Mouse (Mus musculus) neural tube, embryonic 15.5 days (tissue): ENCODE measurements at regions not wholly inside any gene's neighbourhood (a gene's known extent, or its start where the extent isn't known, plus 50 kb on each side); places are given as distances from the start of the nearest gene placed in this dataset.
"Not testable (repeated sequence)": the region's sequence is repeated elsewhere in the genome, so short reads cannot be mapped to it uniquely, and the experiment has no call there.

ENCODE experiments used
- ATAC-seq: fragments of 200-750 bp; cut with Nextera tagmentation; 2 replicates; pipeline ENCODE4 v1.8.0; 2017; ENCODE audit warnings: mild to moderate bottlenecking, moderate TSS enrichment, moderate library complexity; ENCODE audit not compliant: low FRiP score
- H3K27ac ChIP-seq: fragments of 300-500 bp; sonication (generic); replicated peaks from 2 replicates; pipeline ENCODE4 v1.5.1; 2015; ENCODE audit warnings: mild to moderate bottlenecking, inconsistent platforms
- H3K27me3 ChIP-seq: fragments of 300-500 bp; sonication (generic); replicated peaks from 2 replicates; pipeline ENCODE4 v1.6.1; 2015; ENCODE audit warnings: inconsistent platforms
- H3K36me3 ChIP-seq: fragments of 300-500 bp; sonication (generic); 2 replicates; pipeline ENCODE4 v1.6.1; 2015; ENCODE audit warnings: inconsistent platforms
- H3K4me1 ChIP-seq: fragments of 300-500 bp; sonication (generic); 2 replicates; pipeline ENCODE4 v1.6.1; 2015; ENCODE audit warnings: inconsistent platforms
- H3K4me2 ChIP-seq: fragments of 300-500 bp; sonication (generic); 2 replicates; pipeline ENCODE4 v1.6.1; 2015; ENCODE audit warnings: inconsistent platforms, mild to moderate bottlenecking, moderate library complexity
- H3K4me3 ChIP-seq: fragments of 300-500 bp; sonication (generic); replicated peaks from 2 replicates; pipeline ENCODE4 v1.5.1; 2015; ENCODE audit warnings: mild to moderate bottlenecking, inconsistent platforms
- H3K9ac ChIP-seq: fragments of 300-500 bp; sonication (generic); replicated peaks from 2 replicates; pipeline ENCODE4 v1.6.1; 2015; ENCODE audit warnings: mild to moderate bottlenecking, inconsistent platforms
- H3K9me3 ChIP-seq: fragments of 300-500 bp; sonication (generic); replicated peaks from 2 replicates; pipeline ENCODE4 v1.6.1; 2016; ENCODE audit warnings: inconsistent platforms
- WGBS: fragments of 180-500 bp; shearing (Covaris S2); methylation state at CpG from one replicate; pipeline ENCODE4 v1.1.7; 2015; ENCODE audit warnings: mixed read lengths; 5-methylcytosine and 5-hydroxymethylcytosine counted together

DNA sequence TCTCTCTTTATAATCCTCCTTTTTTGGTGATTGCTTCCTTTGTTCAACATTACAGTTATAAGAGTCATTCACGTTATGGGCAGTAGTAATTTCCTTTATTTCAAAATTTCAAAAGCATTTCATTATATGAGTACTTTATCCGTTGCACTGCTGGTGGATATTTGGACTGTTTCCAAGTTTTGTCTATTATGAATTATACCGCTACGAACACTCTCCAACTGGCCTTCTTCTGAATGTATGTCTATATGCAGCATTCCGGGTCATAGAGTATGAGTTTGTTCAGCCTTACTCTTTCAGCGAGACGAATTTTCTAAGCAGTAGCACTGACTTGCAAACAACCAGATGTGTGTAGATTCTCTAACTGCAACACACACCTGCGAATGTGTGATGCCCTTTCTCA, 57.8 kb downstream of the Dusp6 start:
- Histone ChIP-seq H3K36me3 (no peaks in the 10 kb centered on the region), H3K4me3 (no peak overlapping the region), H3K27ac (no peak overlapping the region), H3K4me1 (no peaks in the 10 kb centered on the region), H3K9me3 (no peaks in the 10 kb centered on the region), H3K9ac (no peak overlapping the region), H3K27me3 (no peaks in the 10 kb centered on the region), H3K4me2 (no peak overlapping the region)
- no peak for ATAC-seq
- WGBS: 77% methylated on average over 8 of the region's 8 CpGs

DNA sequence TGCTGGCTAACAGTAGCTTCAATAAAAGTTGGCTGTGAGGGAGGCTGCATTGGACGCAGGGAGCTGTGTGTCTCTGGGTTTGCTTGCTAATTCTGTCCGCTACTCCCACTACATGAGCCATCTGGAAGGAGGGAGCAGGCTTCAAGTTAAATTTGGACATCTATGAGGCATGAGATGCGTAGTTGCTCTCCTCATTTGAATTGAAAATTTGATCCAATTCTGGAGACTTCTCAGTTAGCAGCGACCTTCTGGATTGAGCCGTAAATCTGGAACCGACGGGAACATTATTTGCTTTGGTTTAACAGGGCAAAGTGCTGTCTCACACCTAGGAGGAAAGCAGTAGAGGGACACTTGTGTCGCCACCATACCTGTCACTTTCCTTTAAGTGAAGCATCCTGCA, 60.3 kb downstream of the Dusp6 start:
- no peaks in the 10 kb centered on the region for H3K27me3 ChIP-seq
- H3K9me3 ChIP-seq: no peaks in the 10 kb centered on the region
- H3K9ac ChIP-seq: no peak overlapping the region
- no peak overlapping the region for H3K27ac ChIP-seq
- H3K36me3 ChIP-seq: no peaks in the 10 kb centered on the region
- 78% methylated on average over 8 of the region's 8 CpGs for WGBS
- no peaks in the 10 kb centered on the region for H3K4me1 ChIP-seq
- ATAC-seq: no peak
- H3K4me3 ChIP-seq: no peak overlapping the region
- no peak overlapping the region for H3K4me2 ChIP-seq

DNA sequence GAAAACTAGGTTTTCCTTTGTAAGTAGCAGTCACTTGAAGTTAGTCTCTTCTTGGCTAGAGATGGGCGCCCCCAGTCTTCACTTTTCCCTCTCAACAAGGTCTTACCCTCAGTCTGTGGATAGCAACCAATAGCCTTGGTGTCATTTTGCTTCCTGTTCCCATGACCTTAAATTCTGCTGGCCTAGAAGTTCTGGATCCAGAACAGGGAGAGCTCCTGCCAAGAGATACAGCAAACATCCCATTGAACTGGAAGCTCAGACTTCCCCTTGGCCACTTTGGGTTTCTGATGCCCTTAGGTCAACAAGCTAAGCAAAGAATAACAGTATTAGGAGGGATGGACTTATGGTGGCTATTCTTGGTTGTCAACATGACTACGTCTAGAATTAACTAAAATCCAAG, 64.5 kb downstream of the Dusp6 start:
- no peak for ATAC-seq
- H3K4me1 ChIP-seq: 0 out of 2 replicates have a peak, but pooled peaks cover 3% of the 10 kb centered on the region
- H3K27ac ChIP-seq: no peak overlapping the region
- H3K27me3 ChIP-seq: no peaks in the 10 kb centered on the region
- H3K9ac ChIP-seq: no peak overlapping the region
- no peaks in the 10 kb centered on the region for H3K36me3 ChIP-seq
- no peak overlapping the region for H3K4me2 ChIP-seq
- H3K4me3 ChIP-seq: no peak overlapping the region
- WGBS: 90% methylated on average over 2 of the region's 2 CpGs
- no peaks in the 10 kb centered on the region for H3K9me3 ChIP-seq

DNA sequence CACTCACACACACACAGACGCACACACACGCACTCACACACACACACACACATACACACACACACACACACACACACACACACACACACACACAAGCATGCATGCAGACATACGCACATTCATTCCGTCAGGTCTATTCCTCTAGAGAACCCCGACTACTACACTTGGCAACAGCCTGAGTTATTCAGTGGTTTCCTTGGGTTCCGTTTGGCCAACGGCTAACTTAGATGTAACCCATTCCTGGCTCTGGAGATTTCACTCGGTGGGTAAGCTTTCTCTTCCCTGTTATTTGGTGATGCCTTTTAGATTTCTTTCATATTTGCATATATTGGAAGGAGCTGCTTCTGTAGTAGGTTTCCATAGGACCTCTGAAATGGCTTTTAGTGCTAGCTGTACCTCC, 65.5 kb downstream of the Dusp6 start:
- ATAC-seq: no peak
- H3K9me3 ChIP-seq: no peaks in the 10 kb centered on the region
- WGBS: 92% methylated on average over 8 of the region's 8 CpGs

DNA sequence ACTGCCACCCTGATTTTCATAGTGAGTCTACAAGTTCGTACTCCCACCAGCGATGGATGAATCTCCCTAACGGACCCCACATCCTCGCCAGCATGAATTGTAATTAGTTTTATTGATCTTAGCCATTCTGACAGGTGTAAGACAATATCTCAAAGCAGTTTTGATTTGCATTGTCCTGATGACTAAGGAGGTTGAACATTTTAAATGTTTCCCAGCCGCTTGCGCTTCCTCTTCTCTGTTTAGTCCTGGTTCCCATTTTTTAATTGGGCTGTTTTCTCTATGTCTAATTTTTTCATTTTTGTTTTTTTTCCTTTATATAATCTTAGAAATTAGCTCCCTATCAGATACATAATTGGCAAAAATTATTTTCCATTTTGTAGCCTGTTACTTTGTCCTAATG, 66.4 kb downstream of the Dusp6 start:
- H3K4me1 ChIP-seq: 0 out of 2 replicates have a peak, but pooled peaks cover 3% of the 10 kb centered on the region
- no peak overlapping the region for H3K4me2 ChIP-seq
- H3K9ac ChIP-seq: no peak overlapping the region
- H3K9me3 ChIP-seq: no peaks in the 10 kb centered on the region
- no peak overlapping the region for H3K27ac ChIP-seq
- ATAC-seq: no peak
- H3K4me3 ChIP-seq: no peak overlapping the region
- H3K36me3 ChIP-seq: no peaks in the 10 kb centered on the region
- WGBS: 96% methylated on average over 6 of the region's 6 CpGs
- H3K27me3 ChIP-seq: no peaks in the 10 kb centered on the region

More for the DNA sequence above, 65.5 kb downstream of the Dusp6 start:
- Histone ChIP-seq H3K36me3 (no peaks in the 10 kb centered on the region), H3K4me3 (no peak overlapping the region), H3K9ac (no peak overlapping the region), H3K4me1 (0 out of 2 replicates have a peak, but pooled peaks cover 3% of the 10 kb centered on the region), H3K27me3 (no peaks in the 10 kb centered on the region), H3K27ac (no peak overlapping the region), H3K4me2 (no peak overlapping the region)

DNA sequence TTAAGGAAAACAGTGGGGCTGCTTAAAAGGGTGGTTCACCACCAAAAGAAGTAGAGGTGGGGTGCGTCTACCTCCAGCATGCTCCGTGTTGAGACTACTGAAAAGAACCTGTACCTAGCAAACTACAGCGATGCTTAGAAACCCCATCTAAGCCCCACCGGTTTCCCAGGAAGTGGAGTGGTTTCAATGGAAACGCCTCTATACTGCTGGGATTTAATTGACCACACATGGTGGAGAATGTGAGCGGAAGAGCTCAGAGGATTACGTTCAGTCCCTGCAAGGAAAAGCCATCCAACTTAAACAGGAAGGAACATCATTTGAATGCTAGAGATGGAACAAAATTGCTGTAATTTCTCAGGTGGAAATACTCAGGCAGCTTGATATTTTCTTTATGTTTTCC, 67.5 kb downstream of the Dusp6 start:
- Histone ChIP-seq H3K4me1 (0 out of 2 replicates have a peak, but pooled peaks cover 3% of the 10 kb centered on the region), H3K27ac (no peak overlapping the region), H3K4me2 (no peak overlapping the region), H3K9ac (no peak overlapping the region), H3K27me3 (no peaks in the 10 kb centered on the region), H3K4me3 (no peak overlapping the region), H3K36me3 (no peaks in the 10 kb centered on the region), H3K9me3 (no peaks in the 10 kb centered on the region)
- 39% methylated on average over 7 of the region's 7 CpGs for WGBS
- ATAC-seq: no peak

DNA sequence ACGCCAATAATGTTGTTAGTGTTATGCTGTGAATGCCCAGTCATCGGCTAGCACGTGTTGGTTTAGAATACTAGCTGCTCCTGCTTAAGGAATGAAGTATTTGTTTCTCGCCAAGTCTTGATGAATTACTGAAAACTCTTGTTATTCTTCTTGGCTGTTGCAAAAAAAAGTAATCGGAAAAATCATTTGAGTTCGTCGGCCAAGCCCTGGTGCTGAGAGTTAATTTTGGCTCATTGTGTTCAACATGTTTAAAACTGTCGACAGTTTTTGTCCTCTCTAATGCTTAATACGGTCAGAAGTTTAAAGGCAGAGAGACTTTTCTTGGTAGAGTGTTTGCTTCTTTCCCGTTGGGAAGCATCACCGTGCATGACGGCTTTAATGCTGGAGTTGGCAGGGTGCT, 68.8 kb downstream of the Dusp6 start:
- 91% methylated on average over 12 of the region's 12 CpGs for WGBS
- H3K36me3 ChIP-seq: no peaks in the 10 kb centered on the region
- H3K4me2 ChIP-seq: no peak overlapping the region
- 0 out of 2 replicates have a peak, but pooled peaks cover 3% of the 10 kb centered on the region for H3K4me1 ChIP-seq
- no peak overlapping the region for H3K4me3 ChIP-seq
- no peak overlapping the region for H3K27ac ChIP-seq
- no peaks in the 10 kb centered on the region for H3K27me3 ChIP-seq
- H3K9me3 ChIP-seq: no peaks in the 10 kb centered on the region
- ATAC-seq: no peak
- no peak overlapping the region for H3K9ac ChIP-seq

DNA sequence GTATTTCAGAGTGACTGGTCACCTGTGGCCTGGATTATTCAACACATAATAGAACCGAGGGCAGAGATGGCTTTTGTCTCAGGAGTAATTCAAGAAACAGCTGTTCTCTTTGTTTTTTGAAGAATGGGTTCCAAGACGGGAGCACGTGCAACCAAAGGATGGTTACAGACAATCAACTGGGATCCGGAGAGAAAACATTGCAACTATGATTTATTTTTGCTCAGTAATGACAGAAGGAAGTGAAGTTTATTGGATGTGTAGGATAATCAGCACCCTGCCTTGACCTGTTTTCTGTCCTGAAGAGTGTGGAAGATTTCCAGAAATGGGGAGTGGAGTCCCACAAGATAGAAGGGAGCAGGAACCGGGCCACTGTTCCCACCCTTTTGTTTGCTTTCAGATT, 70.8 kb downstream of the Dusp6 start:
- Histone ChIP-seq H3K9me3 (no peaks in the 10 kb centered on the region), H3K4me2 (no peak overlapping the region), H3K9ac (no peak overlapping the region), H3K4me3 (no peak overlapping the region), H3K36me3 (no peaks in the 10 kb centered on the region), H3K27me3 (no peaks in the 10 kb centered on the region), H3K4me1 (0 out of 2 replicates have a peak, but pooled peaks cover 3% of the 10 kb centered on the region), H3K27ac (no peak overlapping the region)
- ATAC-seq: no peak
- WGBS: 34% methylated on average over 5 of the region's 5 CpGs

DNA sequence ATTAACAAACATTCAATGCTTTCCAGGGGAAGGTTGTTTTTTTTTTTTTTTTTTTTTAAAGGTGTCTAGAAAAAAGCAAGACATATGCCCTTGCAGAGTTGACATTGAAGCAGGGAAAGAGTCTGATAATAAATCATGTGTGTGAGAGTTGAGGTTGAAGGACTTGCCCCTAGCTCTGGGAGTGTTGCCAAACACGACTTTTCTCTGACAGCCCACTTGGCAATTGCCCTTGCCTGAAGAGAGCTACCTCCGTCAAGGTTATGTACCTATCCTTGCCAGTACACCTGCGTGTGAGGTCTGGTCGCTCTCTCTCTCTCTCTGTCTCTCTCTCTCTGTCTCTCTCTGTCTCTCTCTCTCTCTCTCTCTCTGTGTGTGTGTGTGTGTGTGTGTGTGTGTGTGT, 73.1 kb downstream of the Dusp6 start:
- H3K4me3 ChIP-seq: no peak overlapping the region
- no peak overlapping the region for H3K4me2 ChIP-seq
- no peak overlapping the region for H3K9ac ChIP-seq
- no peaks in the 10 kb centered on the region for H3K27me3 ChIP-seq
- H3K4me1 ChIP-seq: no peaks in the 10 kb centered on the region
- H3K27ac ChIP-seq: no peak overlapping the region
- no peak for ATAC-seq
- 85% methylated on average over 4 of the region's 4 CpGs for WGBS
- no peaks in the 10 kb centered on the region for H3K9me3 ChIP-seq
- no peaks in the 10 kb centered on the region for H3K36me3 ChIP-seq

DNA sequence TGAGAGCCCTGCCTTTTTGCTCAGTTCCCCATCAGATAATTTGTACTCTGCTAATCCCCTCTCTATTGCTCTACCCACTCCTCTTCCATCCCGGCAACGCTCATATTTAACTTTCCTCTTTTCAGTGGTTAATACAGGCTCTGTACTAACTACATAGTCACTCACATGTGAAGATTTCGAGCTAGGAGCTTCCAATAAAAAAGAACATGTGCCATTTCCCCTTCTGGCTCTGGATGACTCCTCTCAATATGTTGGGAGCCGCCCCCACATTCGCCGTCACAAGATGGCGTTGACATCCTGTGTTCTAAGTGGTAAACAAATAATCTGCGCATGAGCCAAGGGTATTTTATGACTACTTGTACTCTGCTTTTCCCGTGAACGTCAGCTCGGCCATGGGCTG, 75.8 kb downstream of the Dusp6 start:
- H3K9ac ChIP-seq, H3K4me2 ChIP-seq, H3K9me3 ChIP-seq, H3K27me3 ChIP-seq, H3K36me3 ChIP-seq, H3K27ac ChIP-seq, ATAC-seq, H3K4me3 ChIP-seq, H3K4me1 ChIP-seq: not testable (repeated sequence)
- WGBS: 95% methylated on average over 8 of the region's 11 CpGs

DNA sequence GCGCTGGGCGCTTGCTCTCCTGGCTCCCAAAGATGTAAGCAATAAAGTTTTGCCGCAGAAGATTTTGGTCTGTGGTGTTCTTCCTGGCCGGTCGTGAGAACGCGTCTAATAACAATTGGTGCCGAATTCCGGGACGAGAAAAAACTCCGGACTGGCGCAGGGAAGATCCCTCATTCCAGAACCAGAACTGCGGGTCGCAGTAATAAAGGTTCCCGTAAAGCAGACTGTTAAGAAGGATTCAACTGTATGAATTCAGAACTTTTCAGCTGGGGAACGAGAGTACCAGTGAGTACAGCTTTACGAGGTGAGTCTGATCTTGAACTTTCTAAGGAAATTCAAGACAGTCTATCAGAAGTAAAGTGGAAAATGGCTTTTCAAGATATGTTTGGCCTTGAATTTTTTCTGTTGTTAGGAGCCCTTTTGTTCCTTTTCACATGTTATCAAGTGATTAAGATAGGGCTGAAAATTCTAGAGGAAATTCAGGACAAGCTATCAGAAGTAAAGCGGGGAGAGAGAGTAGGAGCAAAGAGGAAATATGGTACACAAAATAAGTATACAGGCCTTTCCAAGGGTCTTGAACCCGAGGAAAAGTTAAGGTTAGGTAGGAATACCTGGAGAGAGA, 76.4 kb downstream of the Dusp6 start:
- H3K4me2 ChIP-seq, H3K36me3 ChIP-seq, H3K27ac ChIP-seq, H3K9me3 ChIP-seq, H3K4me1 ChIP-seq, ATAC-seq, H3K27me3 ChIP-seq, H3K4me3 ChIP-seq, H3K9ac ChIP-seq: not testable (repeated sequence)
- 98% methylated on average over 13 of the region's 19 CpGs for WGBS

DNA sequence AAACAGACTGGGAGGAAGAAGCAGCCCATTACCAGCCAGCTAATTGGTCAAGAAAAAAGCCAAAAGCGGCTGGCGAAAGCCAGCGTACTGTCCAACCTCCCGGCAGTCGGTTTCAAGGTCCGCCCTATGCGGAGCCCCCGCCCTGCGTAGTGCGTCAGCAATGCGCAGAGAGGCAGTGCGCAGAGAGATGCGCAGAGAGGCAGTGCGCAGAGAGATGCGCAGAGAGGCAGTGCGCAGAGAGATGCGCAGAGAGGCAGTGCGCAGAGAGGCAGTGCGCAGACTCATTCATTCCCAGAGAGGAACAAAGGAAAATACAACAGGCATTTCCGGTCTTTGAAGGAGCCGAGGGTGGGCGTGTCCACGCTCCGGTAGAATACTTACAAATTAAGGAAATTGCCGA, 77.0 kb downstream of the Dusp6 start:
- H3K36me3 ChIP-seq, H3K9ac ChIP-seq, H3K4me3 ChIP-seq, H3K27ac ChIP-seq, ATAC-seq, H3K4me2 ChIP-seq, H3K9me3 ChIP-seq, H3K4me1 ChIP-seq, H3K27me3 ChIP-seq: not testable (repeated sequence)
- WGBS: no CpG with 5 or more reads among the region's 25 CpGs
